Mouse (Mus musculus) midbrain, embryonic 16.5 days (tissue): ENCODE data around the gene Cfap70. TPM values are rescaled to one million over a fixed set of nuclear protein-coding genes. Genes with fewer than 3 reads are reported as not detected.

Experiments used
- ATAC-seq: fragments of 200-750 bp; cut with Nextera tagmentation; 2 replicates; pipeline ENCODE4 v1.8.0; 2017; ENCODE audit warnings: moderate TSS enrichment
- H3K27ac ChIP-seq: fragments of 300-500 bp; sonication (generic); 2 replicates; pipeline ENCODE4 v1.5.1; 2014; ENCODE audit warnings: mild to moderate bottlenecking, low read length, mixed read lengths
- H3K27me3 ChIP-seq: fragments of 300-500 bp; sonication (generic); 2 replicates; pipeline ENCODE4 v1.6.1; 2014; ENCODE audit warnings: low read depth, low read length, mixed read lengths; ENCODE audit not compliant: control insufficient read depth, insufficient read depth
- H3K36me3 ChIP-seq: fragments of 300-500 bp; sonication (generic); 2 replicates; pipeline ENCODE4 v1.6.1; 2014; ENCODE audit warnings: mild to moderate bottlenecking, low read length, moderate library complexity, mixed read lengths; ENCODE audit not compliant: control insufficient read depth, insufficient read depth
- H3K4me1 ChIP-seq: fragments of 300-500 bp; sonication (generic); 2 replicates; pipeline ENCODE4 v1.6.1; 2014; ENCODE audit warnings: mild to moderate bottlenecking, low read length, mixed read lengths; ENCODE audit not compliant: control insufficient read depth, insufficient read depth
- H3K4me2 ChIP-seq: fragments of 300-500 bp; sonication (generic); 2 replicates; pipeline ENCODE4 v1.6.1; 2014; ENCODE audit warnings: mild to moderate bottlenecking, low read length, mixed read lengths
- H3K4me3 ChIP-seq: fragments of 300-500 bp; sonication (generic); 2 replicates; pipeline ENCODE4 v1.5.1; 2014; ENCODE audit warnings: low read depth, mild to moderate bottlenecking, low read length, moderate library complexity, mixed read lengths
- H3K9ac ChIP-seq: fragments of 300-500 bp; sonication (generic); 2 replicates; pipeline ENCODE4 v1.6.1; 2014; ENCODE audit warnings: low read depth, low read length, mixed read lengths
- H3K9me3 ChIP-seq: fragments of 300-500 bp; sonication (generic); replicated peaks from 2 replicates; pipeline ENCODE4 v1.6.1; 2014; ENCODE audit warnings: mild to moderate bottlenecking, low read length, mixed read lengths; ENCODE audit not compliant: control insufficient read depth, poor library complexity, severe bottlenecking
- WGBS: fragments of 180-500 bp; shearing (Covaris S2); extraction: QIAGEN DNeasy Blood & Tissue Kit; methylation state at CpG from one replicate; pipeline ENCODE4 v1.1.7; 2014; 5-methylcytosine and 5-hydroxymethylcytosine counted together
- polyA plus RNA-seq: library from polyadenylated mRNA; unstranded; fragments of >200 nt; fragmentation: Nextera tagmentation; extraction: Ambion mirVana; gene quantifications from 2 replicates; pipeline ENCODE4 v1.2.1, GENCODE M21; 2015

Gene Cfap70
- polyA plus RNA-seq, 1 experiment from 2014 or later: 1.3 TPM

GRCm38 (mm10) chr14:20393205-20393913 is 58.7 kb downstream of the Cfap70 start, which contains the start of gene Mrps16:
Mrps16 (minus strand) TSS chr14:20393634.
- ATAC-seq: peak; percentile 97
- no peaks in the 10 kb centered on the region for H3K9me3 ChIP-seq
- H3K4me3 ChIP-seq: peak within 1 kb of the TSS; percentile 67
- H3K27me3 ChIP-seq: no peaks in the 10 kb centered on the region
- under 1% methylated on average over 67 of the region's 68 CpGs for WGBS
- peaks cover 4% of the 10 kb centered on the region for H3K36me3 ChIP-seq
- H3K4me2 ChIP-seq: peak within 1 kb of the TSS; percentile 61
- H3K4me1 ChIP-seq: peaks cover 20% of the 10 kb centered on the region
- peak within 1 kb of the TSS; percentile 93 for H3K9ac ChIP-seq
- H3K27ac ChIP-seq: peak within 1 kb of the TSS; percentile 87

GRCm38 (mm10) chr14:20392326-20392725 is 59.7 kb downstream of the Cfap70 start:
- Histone ChIP-seq H3K9ac (no peak overlapping the region), H3K27ac (no peak overlapping the region), H3K4me2 (peak overlapping the region; percentile 13; the same call in 1 of the 2 replicates), H3K4me1 (peaks cover 29% of the 10 kb centered on the region), H3K4me3 (no peak overlapping the region), H3K27me3 (no peaks in the 10 kb centered on the region), H3K36me3 (peaks cover 4% of the 10 kb centered on the region), H3K9me3 (no peaks in the 10 kb centered on the region)
- ATAC-seq: no peak
- 87% methylated on average over 3 of the region's 4 CpGs for WGBS

- Histone ChIP-seq H3K36me3 (peaks cover 4% of the 10 kb centered on the region), H3K27me3 (no peaks in the 10 kb centered on the region), H3K9me3 (no peaks in the 10 kb centered on the region), H3K9ac (no peak overlapping the region), H3K4me2 (peak overlapping the region; percentile 90), H3K4me3 (peak overlapping the region; percentile 91), H3K4me1 (peaks cover 46% of the 10 kb centered on the region), H3K27ac (peak overlapping the region; percentile 84; the same call in 1 of the 2 replicates)
- ATAC-seq: no peak
- 89% methylated on average over 8 of the region's 8 CpGs for WGBS
These were observed 62.5 kb downstream of the Cfap70 start for GRCm38 (mm10) chr14:20389446-20390079.

- peak; percentile 71 for ATAC-seq
- peak within 1 kb of the TSS; percentile 90 for H3K4me2 ChIP-seq
- H3K27me3 ChIP-seq: no peaks in the 10 kb centered on the region
- under 1% methylated on average over 59 of the region's 59 CpGs for WGBS
- H3K27ac ChIP-seq: peak within 1 kb of the TSS; percentile 84
- peaks cover 4% of the 10 kb centered on the region for H3K36me3 ChIP-seq
- peak within 1 kb of the TSS; percentile 81 for H3K9ac ChIP-seq
- H3K4me1 ChIP-seq: peaks cover 43% of the 10 kb centered on the region
- peak within 1 kb of the TSS; percentile 91 for H3K4me3 ChIP-seq
- H3K9me3 ChIP-seq: no peaks in the 10 kb centered on the region
These were observed 63.4 kb downstream of the Cfap70 start, which contains the start of gene Dnajc9 for GRCm38 (mm10) chr14:20388441-20389129. Dnajc9 (minus strand) TSS chr14:20388910.

GRCm38 (mm10) chr14:20379753-20380430 is 72.1 kb downstream of the Cfap70 start:
- H3K9me3 ChIP-seq: no peaks in the 10 kb centered on the region

GRCm38 (mm10) chr14:20379087-20379640 is 72.9 kb downstream of the Cfap70 start:
- no peaks in the 10 kb centered on the region for H3K9me3 ChIP-seq
- no peaks in the 10 kb centered on the region for H3K4me1 ChIP-seq
- no peak overlapping the region for H3K9ac ChIP-seq
- no peak overlapping the region for H3K27ac ChIP-seq
- WGBS: 94% methylated on average over 5 of the region's 5 CpGs
- no peak for ATAC-seq
- no peak overlapping the region for H3K4me3 ChIP-seq
- H3K4me2 ChIP-seq: no peak overlapping the region
- H3K27me3 ChIP-seq: no peaks in the 10 kb centered on the region
- H3K36me3 ChIP-seq: peaks cover 13% of the 10 kb centered on the region

More at GRCm38 (mm10) chr14:20379753-20380430, 72.1 kb downstream of the Cfap70 start:
- WGBS: 92% methylated on average over 9 of the region's 9 CpGs
- no peak for ATAC-seq
- Histone ChIP-seq H3K4me3 (no peak overlapping the region), H3K36me3 (peaks cover 11% of the 10 kb centered on the region), H3K9ac (no peak overlapping the region), H3K27me3 (no peaks in the 10 kb centered on the region), H3K27ac (no peak overlapping the region), H3K4me2 (no peak overlapping the region), H3K4me1 (no peaks in the 10 kb centered on the region)

- Histone ChIP-seq H3K9me3 (no peaks in the 10 kb centered on the region), H3K27me3 (no peaks in the 10 kb centered on the region), H3K4me1 (no peaks in the 10 kb centered on the region), H3K9ac (no peak overlapping the region), H3K4me3 (no peak overlapping the region), H3K27ac (no peak overlapping the region), H3K36me3 (peaks cover 13% of the 10 kb centered on the region), H3K4me2 (no peak overlapping the region)
- peak; percentile 42; the same call in 1 of the 2 replicates for ATAC-seq
- 37% methylated on average over 13 of the region's 13 CpGs for WGBS
These were observed 73.5 kb downstream of the Cfap70 start for GRCm38 (mm10) chr14:20378313-20379061.

GRCm38 (mm10) chr14:20377112-20377521 is 74.9 kb downstream of the Cfap70 start:
- ATAC-seq: no peak
- WGBS: 83% methylated on average over 4 of the region's 4 CpGs
- Histone ChIP-seq H3K27ac (no peak overlapping the region), H3K9ac (no peak overlapping the region), H3K36me3 (peaks cover 10% of the 10 kb centered on the region), H3K4me1 (no peaks in the 10 kb centered on the region), H3K4me2 (no peak overlapping the region), H3K27me3 (no peaks in the 10 kb centered on the region), H3K9me3 (no peaks in the 10 kb centered on the region), H3K4me3 (no peak overlapping the region)
